Mouse (Mus musculus): Measurements from ENCODE around the gene Mpo. TPM values are rescaled to one million over a fixed set of nuclear protein-coding genes. Genes with fewer than 3 reads are reported as not detected.
A peak's percentile ranks its signal among the peaks of the same experiment; 100 is the strongest.

Gene Mpo
- polyA plus RNA-seq, 1 experiment from 2014 or later, result 474 TPM

DNA sequence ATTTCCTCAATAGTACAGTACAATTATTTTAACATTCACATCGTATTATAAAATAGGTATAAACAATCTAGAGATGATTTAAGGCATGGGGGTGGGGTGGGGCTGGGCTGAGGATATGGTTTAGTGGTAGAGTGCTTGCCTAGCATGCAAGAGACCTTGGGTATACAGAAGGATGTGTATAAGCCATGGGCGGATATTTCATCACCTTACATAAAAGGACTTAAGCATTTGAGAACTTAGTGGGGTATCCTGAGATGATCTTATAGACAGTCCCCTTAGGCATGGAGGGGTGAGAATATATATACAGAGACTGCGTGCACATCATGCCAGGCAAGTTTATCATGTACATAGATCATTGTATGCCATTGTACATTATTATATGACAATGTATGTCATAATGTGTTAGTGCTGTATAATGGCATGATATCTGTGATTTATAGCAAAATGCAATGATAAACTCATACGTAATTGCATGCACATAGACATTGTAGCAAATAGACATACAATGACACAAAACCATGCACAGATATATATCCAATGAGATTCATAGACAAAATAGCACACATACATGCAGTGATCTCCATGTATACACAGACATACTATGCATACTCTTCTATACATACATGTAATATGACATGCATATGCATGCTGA, 34.3 kb upstream of the Mpo start:
- peak overlapping the region; percentile 78; the same call in 1 of the 2 replicates for H3K4me2 ChIP-seq
- peak overlapping the region; percentile 98 for H3K27ac ChIP-seq (replicated peaks)
- no peak overlapping the region for H3K4me3 ChIP-seq (replicated peaks)
- ATAC-seq (ENCODE audit: insufficient read depth), result peak; percentile 16
- peaks cover 56% of the 10 kb centered on the region for H3K4me1 ChIP-seq (replicated peaks)
- H3K27me3 ChIP-seq, result peaks cover 45% of the 10 kb centered on the region
- H3K9me3 ChIP-seq (replicated peaks), result no peaks in the 10 kb centered on the region
- peaks cover 22% of the 10 kb centered on the region for H3K36me3 ChIP-seq (replicated peaks)
- H3K9ac ChIP-seq, result no peak overlapping the region
- WGBS (ENCODE audit: insufficient replicate concordance), result 18% methylated on average over 4 of the region's 4 CpGs

DNA sequence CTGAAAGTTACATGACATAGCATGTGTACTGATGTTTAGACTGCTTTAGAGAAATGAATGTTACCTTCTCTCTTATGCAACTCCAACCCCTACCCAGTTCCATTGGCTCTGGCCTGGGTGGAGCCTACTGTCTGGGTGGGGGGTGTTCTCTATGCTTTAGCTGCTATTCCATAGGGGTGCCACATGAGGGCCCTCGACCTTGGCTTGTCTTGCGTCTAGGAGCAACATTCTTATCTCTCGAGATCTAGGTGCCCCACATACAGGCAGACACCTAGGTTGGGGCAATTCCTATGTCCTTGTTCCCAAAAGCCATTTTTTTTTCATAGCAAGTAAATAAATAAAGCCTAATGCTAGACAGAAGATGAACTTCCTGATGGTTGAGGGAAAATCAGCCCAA, 33.8 kb upstream of the Mpo start:
- peak; percentile 8; the same call in 1 of the 2 replicates for ATAC-seq (ENCODE audit: insufficient read depth)
- peaks cover 50% of the 10 kb centered on the region for H3K27me3 ChIP-seq
- no peak overlapping the region for H3K9ac ChIP-seq
- H3K9me3 ChIP-seq (replicated peaks), result no peaks in the 10 kb centered on the region
- WGBS (ENCODE audit: insufficient replicate concordance), result 1% methylated on average over 3 of the region's 3 CpGs
- H3K4me1 ChIP-seq (replicated peaks), result peaks cover 56% of the 10 kb centered on the region
- H3K4me3 ChIP-seq (replicated peaks), result no peak overlapping the region
- peak overlapping the region; percentile 98 for H3K27ac ChIP-seq (replicated peaks)
- peaks cover 22% of the 10 kb centered on the region for H3K36me3 ChIP-seq (replicated peaks)
- no peak overlapping the region for H3K4me2 ChIP-seq

DNA sequence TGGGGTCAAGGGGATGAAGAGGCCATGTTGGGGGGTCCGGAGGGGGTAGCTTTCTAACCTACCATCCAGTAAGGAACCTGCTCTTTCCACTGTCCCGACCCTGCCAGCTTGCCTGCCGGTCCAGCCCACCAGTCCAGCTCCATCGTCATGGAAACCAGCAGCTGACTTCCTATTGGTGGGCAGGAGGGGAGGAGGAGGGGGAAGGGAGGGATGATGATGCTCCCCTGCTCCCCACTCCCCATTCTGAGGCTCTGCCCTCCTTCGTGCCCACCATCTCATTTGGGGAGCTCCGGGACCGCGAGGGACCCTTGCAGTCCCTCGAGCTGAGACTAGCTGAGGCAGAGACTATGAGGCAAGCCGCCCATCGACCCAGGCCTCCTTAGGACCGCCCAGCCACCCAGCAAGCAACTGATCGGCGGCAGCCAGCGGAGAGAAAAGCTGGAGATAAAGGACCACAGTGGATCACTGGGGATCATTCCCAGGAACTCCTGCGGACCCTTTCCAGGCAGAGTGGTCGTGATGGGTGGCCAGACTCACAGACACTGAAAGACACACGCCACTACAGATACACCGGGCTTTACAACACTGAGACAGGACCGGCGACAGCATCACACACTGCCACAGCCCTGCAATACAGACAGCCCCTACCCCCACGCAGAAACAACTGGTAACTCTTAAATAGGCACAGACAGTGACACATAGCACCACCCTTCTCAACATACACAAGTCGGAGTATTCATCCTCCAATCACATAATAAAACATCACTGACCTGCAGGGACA, 32.9 kb upstream of the Mpo start, which contains the start of gene Tspoap1:
Gene Tspoap1 (plus strand): TSS at position 241 of the 781 bp plus-strand sequence.
- Histone ChIP-seq H3K27me3 (peaks cover 59% of the 10 kb centered on the region), H3K9ac (no peak within 1 kb of the TSS), H3K9me3 (replicated peaks) (no peaks in the 10 kb centered on the region), H3K4me1 (replicated peaks) (peaks cover 51% of the 10 kb centered on the region), H3K36me3 (replicated peaks) (peaks cover 22% of the 10 kb centered on the region), H3K4me2 (peak within 1 kb of the TSS; percentile 13; the same call in 1 of the 2 replicates), H3K4me3 (replicated peaks) (no peak within 1 kb of the TSS), H3K27ac (replicated peaks) (peak within 1 kb of the TSS; percentile 98)
- no peak for ATAC-seq (ENCODE audit: insufficient read depth)
- 8% methylated on average over 23 of the region's 23 CpGs for WGBS (ENCODE audit: insufficient replicate concordance)

DNA sequence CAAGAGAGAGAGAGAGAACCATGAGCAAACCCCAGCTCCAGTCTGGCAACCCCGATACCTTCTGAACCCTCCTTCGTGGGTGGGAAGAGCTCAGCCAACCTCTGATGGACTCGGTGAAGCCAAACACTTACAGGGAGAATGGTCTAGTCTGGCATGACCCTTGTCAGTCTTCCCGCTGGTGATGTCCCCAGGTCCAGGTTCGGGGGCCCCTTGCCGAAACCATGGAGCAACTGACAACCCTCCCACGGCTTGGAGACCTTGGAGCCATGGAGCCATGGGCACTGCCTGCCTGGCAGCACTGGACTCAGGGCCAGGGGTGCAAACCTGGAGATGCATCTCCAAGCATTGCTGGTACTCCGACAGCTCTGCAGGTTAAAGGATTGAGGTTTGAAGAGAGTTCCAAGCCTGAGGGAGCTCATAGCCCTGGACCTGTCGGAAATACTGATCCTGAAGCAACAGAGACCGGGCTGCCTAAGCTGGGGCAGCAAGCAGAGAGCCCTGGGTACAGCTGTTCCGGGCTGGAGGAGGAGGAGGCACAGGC, 32.1 kb upstream of the Mpo start:
- no peak for ATAC-seq (ENCODE audit: insufficient read depth)
- no peak overlapping the region for H3K9ac ChIP-seq
- peaks cover 22% of the 10 kb centered on the region for H3K36me3 ChIP-seq (replicated peaks)
- H3K9me3 ChIP-seq (replicated peaks), result no peaks in the 10 kb centered on the region
- H3K4me2 ChIP-seq, result no peak overlapping the region
- peaks cover 67% of the 10 kb centered on the region for H3K27me3 ChIP-seq
- H3K4me3 ChIP-seq (replicated peaks), result no peak overlapping the region
- H3K27ac ChIP-seq (replicated peaks), result no peak overlapping the region
- peaks cover 51% of the 10 kb centered on the region for H3K4me1 ChIP-seq (replicated peaks)
- WGBS (ENCODE audit: insufficient replicate concordance), result 56% methylated on average over 11 of the region's 11 CpGs

DNA sequence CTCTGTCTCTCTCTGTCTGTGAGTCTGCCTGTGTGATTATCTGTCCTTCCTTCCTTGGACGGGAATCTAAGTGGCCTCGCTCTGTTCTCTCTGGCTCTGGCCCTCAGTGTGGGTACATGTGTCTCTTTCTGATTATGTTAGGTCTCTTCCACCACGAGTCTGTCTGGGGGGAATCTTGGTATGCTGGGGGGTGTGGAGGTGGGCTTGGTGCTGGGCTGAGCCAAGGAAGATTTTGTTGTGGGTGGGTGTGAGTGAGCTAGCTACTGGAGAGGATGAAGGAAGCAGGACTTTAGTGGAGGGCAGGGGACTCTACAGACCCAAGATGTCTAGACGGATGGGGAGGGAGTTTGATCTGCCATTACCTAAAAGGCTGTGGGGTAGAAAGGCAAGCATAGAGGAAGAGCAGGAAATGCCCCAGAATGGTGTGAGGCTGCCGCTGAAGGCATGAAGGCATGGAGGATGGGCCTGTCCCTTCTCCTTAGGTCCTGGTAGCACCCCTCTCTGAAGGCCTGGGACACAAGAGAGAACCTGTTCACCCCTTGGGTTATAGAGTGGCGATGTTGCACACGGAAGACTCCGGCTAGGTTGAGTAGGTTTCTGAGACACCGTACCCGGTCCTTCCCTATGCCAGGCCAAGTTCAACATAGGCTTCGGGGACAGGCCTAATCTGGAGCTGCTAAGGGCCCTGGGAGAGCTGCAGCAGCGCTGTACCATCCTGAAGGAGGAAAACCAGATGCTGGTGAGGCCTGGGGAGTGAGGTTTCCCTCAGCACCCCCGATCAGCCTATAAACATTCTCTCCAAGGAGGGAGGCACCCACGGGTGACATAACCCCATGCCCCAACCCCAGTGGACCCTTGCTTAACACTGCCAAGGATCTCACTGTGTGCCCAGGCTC, 31.3 kb upstream of the Mpo start:
- Histone ChIP-seq H3K4me2 (no peak overlapping the region), H3K9ac (no peak overlapping the region), H3K27ac (replicated peaks) (no peak overlapping the region), H3K36me3 (replicated peaks) (peaks cover 16% of the 10 kb centered on the region), H3K27me3 (peaks cover 75% of the 10 kb centered on the region), H3K4me1 (replicated peaks) (peaks cover 51% of the 10 kb centered on the region), H3K4me3 (replicated peaks) (no peak overlapping the region), H3K9me3 (replicated peaks) (no peaks in the 10 kb centered on the region)
- no peak for ATAC-seq (ENCODE audit: insufficient read depth)
- WGBS (ENCODE audit: insufficient replicate concordance), result 58% methylated on average over 14 of the region's 14 CpGs

DNA sequence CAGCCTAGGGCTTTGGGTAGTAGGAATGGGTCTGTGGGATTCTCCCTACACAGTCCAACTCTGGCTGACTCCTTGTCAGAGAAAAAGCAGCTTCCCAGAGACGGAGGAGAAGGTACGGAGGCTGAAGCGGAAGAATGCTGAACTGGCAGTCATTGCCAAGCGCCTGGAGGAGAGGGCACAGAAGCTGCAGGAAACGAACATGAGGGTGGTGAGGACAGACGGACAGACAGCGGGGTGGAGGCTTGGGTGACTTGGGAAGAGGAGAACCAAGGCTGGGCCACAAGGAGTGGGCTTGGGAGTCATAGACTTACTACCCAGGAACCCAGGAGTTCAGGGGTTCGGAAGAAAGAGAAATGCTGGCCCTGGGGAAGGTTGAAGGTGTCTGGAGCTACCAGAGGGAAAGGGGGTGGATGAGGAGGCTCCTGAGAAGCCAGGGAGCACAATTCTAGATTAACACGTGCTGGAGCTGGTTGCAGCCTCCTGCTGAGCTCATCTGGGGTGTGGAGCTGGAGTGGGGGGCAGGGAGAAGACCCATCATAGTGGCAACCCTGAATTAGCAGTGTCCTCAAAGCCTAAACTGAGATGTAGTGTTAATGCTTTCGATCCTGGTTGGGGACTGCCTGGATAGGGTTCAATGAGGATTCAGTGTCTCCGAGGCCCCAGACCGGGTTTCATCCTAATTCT, 30.5 kb upstream of the Mpo start:
- Histone ChIP-seq H3K4me1 (replicated peaks) (peaks cover 45% of the 10 kb centered on the region), H3K27ac (replicated peaks) (no peak overlapping the region), H3K4me3 (replicated peaks) (no peak overlapping the region), H3K27me3 (peaks cover 77% of the 10 kb centered on the region), H3K9ac (no peak overlapping the region), H3K36me3 (replicated peaks) (peaks cover 8% of the 10 kb centered on the region), H3K9me3 (replicated peaks) (no peaks in the 10 kb centered on the region), H3K4me2 (no peak overlapping the region)
- ATAC-seq (ENCODE audit: insufficient read depth), result no peak
- WGBS (ENCODE audit: insufficient replicate concordance), result 62% methylated on average over 12 of the region's 12 CpGs

GRCm38 (mm10) chr11:87763511-87763987, 29.8 kb upstream of the Mpo start:
- H3K36me3 ChIP-seq (replicated peaks), result peaks cover 1% of the 10 kb centered on the region
- no peak overlapping the region for H3K27ac ChIP-seq (replicated peaks)
- no peaks in the 10 kb centered on the region for H3K9me3 ChIP-seq (replicated peaks)
- no peak for ATAC-seq (ENCODE audit: insufficient read depth)
- H3K27me3 ChIP-seq, result peaks cover 77% of the 10 kb centered on the region
- peaks cover 42% of the 10 kb centered on the region for H3K4me1 ChIP-seq (replicated peaks)
- 29% methylated on average over 17 of the region's 17 CpGs for WGBS (ENCODE audit: insufficient replicate concordance)
- H3K4me3 ChIP-seq (replicated peaks), result peak overlapping the region; percentile 45
- 0 out of 2 replicates have a peak overlapping the region, but pooled peaks have one; percentile 25 for H3K9ac ChIP-seq
- H3K4me2 ChIP-seq, result peak overlapping the region; percentile 67

DNA sequence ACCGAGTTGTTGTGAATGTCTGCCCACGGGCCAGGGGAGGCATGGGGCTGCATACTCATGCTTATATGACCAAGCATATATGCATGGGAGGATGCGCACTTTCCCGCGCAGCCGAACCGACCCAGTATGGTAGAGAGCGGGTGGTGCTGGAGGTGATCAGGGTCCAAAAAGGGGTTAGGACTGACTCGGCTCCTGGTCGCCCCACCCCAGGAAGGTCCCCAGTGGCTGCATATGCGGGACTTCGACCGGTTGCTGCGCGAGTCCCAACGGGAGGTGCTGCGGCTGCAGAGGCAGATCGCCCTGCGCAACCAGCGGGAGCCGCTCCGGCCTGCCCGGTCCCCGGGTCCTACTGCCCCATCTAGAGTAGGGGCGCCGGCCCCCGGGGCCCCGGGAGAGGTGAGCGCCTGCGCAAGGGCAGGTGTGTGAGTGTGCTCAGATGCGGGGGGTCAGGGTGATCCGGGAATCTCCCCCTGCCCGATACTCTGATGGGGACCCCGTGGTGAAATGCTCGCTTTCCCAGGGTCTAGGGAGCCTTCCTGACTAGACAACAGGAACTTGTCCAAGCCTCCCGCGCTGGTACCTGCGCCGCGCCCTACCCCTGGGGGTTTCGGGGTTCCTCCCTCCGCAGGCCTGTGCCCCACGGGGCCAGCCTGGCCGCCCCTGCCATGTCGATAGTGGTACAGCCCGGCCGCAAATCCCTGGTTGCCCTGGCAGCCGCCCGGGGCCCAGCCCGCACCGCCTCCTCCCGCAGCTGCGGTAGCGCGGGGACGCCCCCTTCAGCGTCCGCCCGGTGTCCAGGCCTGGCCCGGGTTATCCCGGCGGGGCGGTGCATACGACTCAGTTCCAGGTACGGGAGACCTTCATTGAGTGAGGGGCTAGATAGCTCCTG, 29.1 kb upstream of the Mpo start:
- H3K4me3 ChIP-seq (replicated peaks), result peak overlapping the region; percentile 45
- H3K27ac ChIP-seq (replicated peaks), result no peak overlapping the region
- H3K27me3 ChIP-seq, result peaks cover 77% of the 10 kb centered on the region
- H3K4me1 ChIP-seq (replicated peaks), result peaks cover 39% of the 10 kb centered on the region
- peak overlapping the region; percentile 67 for H3K4me2 ChIP-seq
- no peaks in the 10 kb centered on the region for H3K9me3 ChIP-seq (replicated peaks)
- H3K9ac ChIP-seq, result peak overlapping the region; percentile 25; the same call in 1 of the 2 replicates
- no peak for ATAC-seq (ENCODE audit: insufficient read depth)
- no peaks in the 10 kb centered on the region for H3K36me3 ChIP-seq (replicated peaks)
- WGBS (ENCODE audit: insufficient replicate concordance), result 3% methylated on average over 65 of the region's 65 CpGs

DNA sequence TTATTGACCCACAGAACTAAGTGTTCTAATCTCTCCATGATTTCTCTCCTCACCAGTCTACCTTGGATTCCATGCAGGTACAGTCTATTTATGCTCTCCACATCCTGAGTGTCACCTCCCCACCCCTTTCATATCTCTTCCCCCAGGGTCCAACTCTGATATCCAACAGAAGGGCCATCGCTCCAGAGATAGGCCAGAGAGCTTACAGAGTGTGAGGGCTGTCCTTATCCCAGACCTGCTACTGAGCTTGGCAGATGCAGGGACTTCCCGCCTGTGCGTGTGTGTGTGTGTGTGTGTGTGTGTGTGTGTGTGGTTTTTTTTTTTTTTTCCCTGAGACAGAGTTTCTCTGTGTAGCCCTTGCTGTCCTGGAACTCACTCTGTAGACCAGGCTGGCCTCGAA, 24.6 kb upstream of the Mpo start:
- H3K9ac ChIP-seq, result no peak overlapping the region
- no peaks in the 10 kb centered on the region for H3K9me3 ChIP-seq (replicated peaks)
- H3K4me3 ChIP-seq (replicated peaks), result no peak overlapping the region
- peaks cover 35% of the 10 kb centered on the region for H3K27me3 ChIP-seq
- H3K36me3 ChIP-seq (replicated peaks), result no peaks in the 10 kb centered on the region
- ATAC-seq (ENCODE audit: insufficient read depth), result no peak
- H3K4me2 ChIP-seq, result no peak overlapping the region
- H3K4me1 ChIP-seq (replicated peaks), result peaks cover 18% of the 10 kb centered on the region
- H3K27ac ChIP-seq (replicated peaks), result no peak overlapping the region
- WGBS (ENCODE audit: insufficient replicate concordance), result 59% methylated on average over 4 of the region's 4 CpGs

Data from liver, embryonic 15.5 days (tissue).